Mouse (Mus musculus): Measurements from ENCODE around the gene Kpna7. TPM values are rescaled to one million over a fixed set of nuclear protein-coding genes. Genes with fewer than 3 reads are reported as not detected.

The Kpna7 gene
- polyA plus RNA-seq, 2 experiments, result not detected

DNA sequence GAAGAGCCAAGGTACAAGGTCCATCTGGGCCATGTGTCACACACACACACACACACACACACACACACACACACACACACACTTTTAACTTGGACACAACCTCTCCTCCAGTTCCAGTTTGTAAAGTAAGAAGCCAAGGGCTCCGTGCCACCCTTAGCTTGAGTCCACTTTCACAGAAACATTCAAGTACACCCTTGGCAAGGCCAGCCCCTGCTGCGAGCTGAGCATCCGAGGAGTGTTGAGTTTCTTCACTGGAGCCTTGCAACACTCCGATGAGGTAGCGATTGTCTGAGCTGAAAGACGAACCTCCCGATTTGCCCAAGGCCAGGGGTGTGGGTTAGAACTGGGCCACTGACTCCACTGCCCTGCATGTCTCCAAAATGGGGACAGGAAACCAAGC lies 138.9 kb downstream of the Kpna7 start:
- Histone ChIP-seq H3K27me3 (ENCODE audit: control insufficient read depth, insufficient read depth, low read length) (no peaks in the 10 kb centered on the region), H3K27ac (replicated peaks; ENCODE audit: low read depth, low read length) (no peak overlapping the region), H3K4me2 (replicated peaks; ENCODE audit: low read depth, low read length, severe bottlenecking) (no peak overlapping the region), H3K4me3 (replicated peaks; ENCODE audit: low read length) (no peak overlapping the region), H3K36me3 (ENCODE audit: control insufficient read depth, insufficient read depth, low read length) (no peaks in the 10 kb centered on the region), H3K9me3 (ENCODE audit: control insufficient read depth, low read length) (no peaks in the 10 kb centered on the region), H3K9ac (ENCODE audit: low read depth, low read length, severe bottlenecking) (no peak overlapping the region), H3K4me1 (ENCODE audit: control insufficient read depth, insufficient read depth, low read length) (0 out of 2 replicates have a peak, but pooled peaks cover 4% of the 10 kb centered on the region)
- no peak for TF ChIP-seq POLR2A (IDR thresholded peaks at IDR 0.05; ENCODE audit: borderline replicate concordance, extremely low read depth, insufficient read depth, insufficient read length)
- no peak for ATAC-seq (ENCODE audit: low FRiP score, low read depth)
- DNase-seq (ENCODE audit: low spot score), result no peak
- 86% methylated on average over 7 of the region's 7 CpGs for WGBS

DNA sequence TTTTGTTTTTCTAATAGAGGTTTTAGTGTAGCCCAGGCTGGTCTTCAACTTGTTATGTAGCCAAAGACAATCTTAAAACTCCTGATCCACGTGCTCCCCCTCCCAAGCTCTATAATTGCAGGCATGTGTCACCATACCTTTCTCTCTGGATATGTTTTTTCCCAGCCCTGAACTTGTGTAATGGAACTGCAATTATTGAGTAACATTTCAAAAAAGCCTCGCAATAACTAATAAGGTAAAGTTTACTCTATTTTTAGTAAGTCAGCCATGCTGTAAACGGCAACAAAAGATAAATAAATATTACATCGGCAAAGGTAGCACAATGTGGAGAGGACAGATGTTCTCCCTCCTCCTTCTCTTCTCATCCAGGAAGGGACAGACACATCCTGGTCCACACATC lies 139.5 kb downstream of the Kpna7 start:
- no peak overlapping the region for H3K27ac ChIP-seq (replicated peaks; ENCODE audit: low read depth, low read length)
- H3K4me1 ChIP-seq (ENCODE audit: control insufficient read depth, insufficient read depth, low read length), result 0 out of 2 replicates have a peak, but pooled peaks cover 4% of the 10 kb centered on the region

GRCm38 (mm10) chr5:144943346-144943745 lies 140.5 kb downstream of the Kpna7 start:
- no peaks in the 10 kb centered on the region for H3K27me3 ChIP-seq (ENCODE audit: control insufficient read depth, insufficient read depth, low read length)
- WGBS, result 76% methylated on average over 6 of the region's 6 CpGs
- no peak for DNase-seq (ENCODE audit: low spot score)
- 0 out of 2 replicates have a peak, but pooled peaks cover 4% of the 10 kb centered on the region for H3K4me1 ChIP-seq (ENCODE audit: control insufficient read depth, insufficient read depth, low read length)
- no peak for ATAC-seq (ENCODE audit: low FRiP score, low read depth)
- H3K9me3 ChIP-seq (ENCODE audit: control insufficient read depth, low read length), result no peaks in the 10 kb centered on the region
- no peak overlapping the region for H3K27ac ChIP-seq (replicated peaks; ENCODE audit: low read depth, low read length)
- TF ChIP-seq POLR2A (IDR thresholded peaks at IDR 0.05; ENCODE audit: borderline replicate concordance, extremely low read depth, insufficient read depth, insufficient read length), result no peak
- H3K4me3 ChIP-seq (replicated peaks; ENCODE audit: low read length), result no peak overlapping the region
- no peaks in the 10 kb centered on the region for H3K36me3 ChIP-seq (ENCODE audit: control insufficient read depth, insufficient read depth, low read length)
- no peak overlapping the region for H3K9ac ChIP-seq (ENCODE audit: low read depth, low read length, severe bottlenecking)
- no peak overlapping the region for H3K4me2 ChIP-seq (replicated peaks; ENCODE audit: low read depth, low read length, severe bottlenecking)

More for the DNA sequence above, 139.5 kb downstream of the Kpna7 start:
- ATAC-seq (ENCODE audit: low FRiP score, low read depth), result no peak
- Histone ChIP-seq H3K9ac (ENCODE audit: low read depth, low read length, severe bottlenecking) (no peak overlapping the region), H3K4me3 (replicated peaks; ENCODE audit: low read length) (no peak overlapping the region), H3K9me3 (ENCODE audit: control insufficient read depth, low read length) (no peaks in the 10 kb centered on the region), H3K36me3 (ENCODE audit: control insufficient read depth, insufficient read depth, low read length) (no peaks in the 10 kb centered on the region), H3K27me3 (ENCODE audit: control insufficient read depth, insufficient read depth, low read length) (no peaks in the 10 kb centered on the region), H3K4me2 (replicated peaks; ENCODE audit: low read depth, low read length, severe bottlenecking) (no peak overlapping the region)
- TF ChIP-seq POLR2A (IDR thresholded peaks at IDR 0.05; ENCODE audit: borderline replicate concordance, extremely low read depth, insufficient read depth, insufficient read length), result no peak
- 79% methylated on average over 4 of the region's 4 CpGs for WGBS
- no peak for DNase-seq (ENCODE audit: low spot score)

GRCm38 (mm10) chr5:144942431-144942830 lies 141.4 kb downstream of the Kpna7 start:
- Histone ChIP-seq H3K27ac (replicated peaks; ENCODE audit: low read depth, low read length) (no peak overlapping the region), H3K4me3 (replicated peaks; ENCODE audit: low read length) (no peak overlapping the region), H3K27me3 (ENCODE audit: control insufficient read depth, insufficient read depth, low read length) (no peaks in the 10 kb centered on the region), H3K9ac (ENCODE audit: low read depth, low read length, severe bottlenecking) (no peak overlapping the region), H3K4me1 (ENCODE audit: control insufficient read depth, insufficient read depth, low read length) (0 out of 2 replicates have a peak, but pooled peaks cover 4% of the 10 kb centered on the region), H3K36me3 (ENCODE audit: control insufficient read depth, insufficient read depth, low read length) (no peaks in the 10 kb centered on the region), H3K4me2 (replicated peaks; ENCODE audit: low read depth, low read length, severe bottlenecking) (no peak overlapping the region), H3K9me3 (ENCODE audit: control insufficient read depth, low read length) (no peaks in the 10 kb centered on the region)
- ATAC-seq (ENCODE audit: low FRiP score, low read depth) (no peak), DNase-seq (ENCODE audit: low spot score) (no peak)
- WGBS, result 71% methylated on average over 9 of the region's 9 CpGs
- TF ChIP-seq POLR2A (IDR thresholded peaks at IDR 0.05; ENCODE audit: borderline replicate concordance, extremely low read depth, insufficient read depth, insufficient read length), result no peak

DNA sequence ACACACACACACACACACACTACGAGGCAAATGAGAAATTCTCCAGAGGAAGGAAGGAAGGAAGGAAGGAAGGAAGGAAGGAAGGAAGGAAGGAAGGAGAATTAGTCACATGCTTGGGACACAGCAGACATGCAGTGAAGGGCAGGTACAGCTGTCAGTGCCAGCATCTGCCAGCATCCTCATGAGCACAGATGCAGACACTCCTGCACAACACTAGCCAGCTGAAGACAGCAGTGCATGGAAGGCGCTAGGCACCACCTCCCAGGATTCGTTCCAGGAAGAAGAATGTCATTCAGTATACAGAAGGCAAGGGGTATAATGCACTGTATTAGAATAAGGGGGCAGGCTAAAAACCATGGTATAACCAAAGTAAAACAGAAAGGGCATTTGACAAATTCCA lies 142.9 kb downstream of the Kpna7 start:
- Histone ChIP-seq H3K4me1 (ENCODE audit: control insufficient read depth, insufficient read depth, low read length) (0 out of 2 replicates have a peak, but pooled peaks cover 4% of the 10 kb centered on the region), H3K36me3 (ENCODE audit: control insufficient read depth, insufficient read depth, low read length) (no peaks in the 10 kb centered on the region), H3K4me3 (replicated peaks; ENCODE audit: low read length) (no peak overlapping the region), H3K27me3 (ENCODE audit: control insufficient read depth, insufficient read depth, low read length) (no peaks in the 10 kb centered on the region), H3K9me3 (ENCODE audit: control insufficient read depth, low read length) (no peaks in the 10 kb centered on the region), H3K27ac (replicated peaks; ENCODE audit: low read depth, low read length) (no peak overlapping the region), H3K4me2 (replicated peaks; ENCODE audit: low read depth, low read length, severe bottlenecking) (no peak overlapping the region), H3K9ac (ENCODE audit: low read depth, low read length, severe bottlenecking) (no peak overlapping the region)
- ATAC-seq (ENCODE audit: low FRiP score, low read depth) (peak; percentile 48; the same call in 1 of the 2 replicates), DNase-seq (ENCODE audit: low spot score) (no peak)
- TF ChIP-seq POLR2A (IDR thresholded peaks at IDR 0.05; ENCODE audit: borderline replicate concordance, extremely low read depth, insufficient read depth, insufficient read length), result no peak
- whole genome bisulfite sequencing, result 77% methylated on average over 3 of the region's 3 CpGs

- Histone ChIP-seq H3K9me3 (ENCODE audit: control insufficient read depth, low read length) (no peaks in the 10 kb centered on the region), H3K9ac (ENCODE audit: low read depth, low read length, severe bottlenecking) (no peak overlapping the region), H3K27me3 (ENCODE audit: control insufficient read depth, insufficient read depth, low read length) (no peaks in the 10 kb centered on the region), H3K4me3 (replicated peaks; ENCODE audit: low read length) (no peak overlapping the region), H3K27ac (replicated peaks; ENCODE audit: low read depth, low read length) (no peak overlapping the region), H3K4me1 (ENCODE audit: control insufficient read depth, insufficient read depth, low read length) (0 out of 2 replicates have a peak, but pooled peaks cover 6% of the 10 kb centered on the region), H3K4me2 (replicated peaks; ENCODE audit: low read depth, low read length, severe bottlenecking) (no peak overlapping the region), H3K36me3 (ENCODE audit: control insufficient read depth, insufficient read depth, low read length) (no peaks in the 10 kb centered on the region)
- DNase-seq (ENCODE audit: low spot score) (no peak), ATAC-seq (ENCODE audit: low FRiP score, low read depth) (no peak)
- WGBS, result 90% methylated on average over 2 of the region's 2 CpGs
- no peak for TF ChIP-seq POLR2A (IDR thresholded peaks at IDR 0.05; ENCODE audit: borderline replicate concordance, extremely low read depth, insufficient read depth, insufficient read length)
Measured at GRCm38 (mm10) chr5:144937304-144937703, 146.5 kb downstream of the Kpna7 start.

Other genes starting within 250 kb of the Kpna7 start
- gene Smurf1, start 118.2 kb downstream of the Kpna7 start, polyA plus RNA-seq (2012; rRNA removed), result 28.3 and 33.7 TPM in 2 replicates
- gene Smurf1, start 118.2 kb downstream of the Kpna7 start, polyA plus RNA-seq (2014; fragmentation: Nextera tagmentation; extraction: Ambion mirVana), result 24.7 and 25.8 TPM in 2 replicates
- gene Gm4871, start 51.3 kb downstream of the Kpna7 start, polyA plus RNA-seq (2012; rRNA removed), result not detected in 2 replicates
- not detected in 2 replicates for gene Gm4871, start 51.3 kb downstream of the Kpna7 start, polyA plus RNA-seq (2014; fragmentation: Nextera tagmentation; extraction: Ambion mirVana)
- gene 1700018F24Rik, start 41.0 kb downstream of the Kpna7 start, polyA plus RNA-seq (2012; rRNA removed), result not detected in 2 replicates
- gene 1700018F24Rik, start 41.0 kb downstream of the Kpna7 start, polyA plus RNA-seq (2014; fragmentation: Nextera tagmentation; extraction: Ambion mirVana), result not detected in 2 replicates
- 145 and 150 TPM in 2 replicates for gene Arpc1a, start 200 bp downstream of the Kpna7 start, polyA plus RNA-seq (2012; rRNA removed)
- gene Arpc1a, start 200 bp downstream of the Kpna7 start, polyA plus RNA-seq (2014; fragmentation: Nextera tagmentation; extraction: Ambion mirVana), result 142 and 147 TPM in 2 replicates
- 324 and 340 TPM in 2 replicates for gene Arpc1b, start 30.2 kb upstream of the Kpna7 start, polyA plus RNA-seq (2012; rRNA removed)
- gene Arpc1b, start 30.2 kb upstream of the Kpna7 start, polyA plus RNA-seq (2014; fragmentation: Nextera tagmentation; extraction: Ambion mirVana), result 214 and 217 TPM in 2 replicates
- 60.3 and 114 TPM in 2 replicates for gene Pdap1, start 56.2 kb upstream of the Kpna7 start, polyA plus RNA-seq (2012; rRNA removed)
- 91.5 and 99.3 TPM in 2 replicates for gene Pdap1, start 56.2 kb upstream of the Kpna7 start, polyA plus RNA-seq (2014; fragmentation: Nextera tagmentation; extraction: Ambion mirVana)
- 116 and 147 TPM in 2 replicates for gene Bud31, start 56.3 kb upstream of the Kpna7 start, polyA plus RNA-seq (2012; rRNA removed)
- gene Bud31, start 56.3 kb upstream of the Kpna7 start, polyA plus RNA-seq (2014; fragmentation: Nextera tagmentation; extraction: Ambion mirVana), result 191 and 197 TPM in 2 replicates
- 16.0 and 16.8 TPM in 2 replicates for gene Ptcd1, start 83.1 kb upstream of the Kpna7 start, polyA plus RNA-seq (2012; rRNA removed)
- 15.9 and 16.4 TPM in 2 replicates for gene Ptcd1, start 83.1 kb upstream of the Kpna7 start, polyA plus RNA-seq (2014; fragmentation: Nextera tagmentation; extraction: Ambion mirVana)
- gene Cpsf4, start 83.2 kb upstream of the Kpna7 start, polyA plus RNA-seq (2012; rRNA removed), result 56.7 and 63.1 TPM in 2 replicates
- 25.2 and 29.2 TPM in 2 replicates for gene Cpsf4, start 83.2 kb upstream of the Kpna7 start, polyA plus RNA-seq (2014; fragmentation: Nextera tagmentation; extraction: Ambion mirVana)
- 187 and 284 TPM in 2 replicates for gene Atp5j2, start 108.0 kb upstream of the Kpna7 start, polyA plus RNA-seq (2012; rRNA removed)
- 519 and 568 TPM in 2 replicates for gene Atp5j2, start 108.0 kb upstream of the Kpna7 start, polyA plus RNA-seq (2014; fragmentation: Nextera tagmentation; extraction: Ambion mirVana)
- 3.3 and 4.0 TPM in 2 replicates for gene Zkscan14, start 117.8 kb upstream of the Kpna7 start, polyA plus RNA-seq (2012; rRNA removed)
- 9.1 and 9.7 TPM in 2 replicates for gene Zkscan14, start 117.8 kb upstream of the Kpna7 start, polyA plus RNA-seq (2014; fragmentation: Nextera tagmentation; extraction: Ambion mirVana)
- gene Zkscan5, start 120.5 kb upstream of the Kpna7 start, polyA plus RNA-seq (2012; rRNA removed), result 8.5 and 9.2 TPM in 2 replicates
- 14.3 and 15.2 TPM in 2 replicates for gene Zkscan5, start 120.5 kb upstream of the Kpna7 start, polyA plus RNA-seq (2014; fragmentation: Nextera tagmentation; extraction: Ambion mirVana)
- gene Zfp655, start 147.7 kb upstream of the Kpna7 start, polyA plus RNA-seq (2012; rRNA removed), result 16.6 and 18.5 TPM in 2 replicates
- 36.8 and 38.1 TPM in 2 replicates for gene Zfp655, start 147.7 kb upstream of the Kpna7 start, polyA plus RNA-seq (2014; fragmentation: Nextera tagmentation; extraction: Ambion mirVana)
- 18.0 and 18.2 TPM in 2 replicates for gene Zscan25, start 196.5 kb upstream of the Kpna7 start, polyA plus RNA-seq (2012; rRNA removed)
- 0.66 and 0.88 TPM in 2 replicates for gene Zscan25, start 196.5 kb upstream of the Kpna7 start, polyA plus RNA-seq (2014; fragmentation: Nextera tagmentation; extraction: Ambion mirVana)

Data from limb, embryonic 14.5 days (tissue).